Mouse (Mus musculus): ENCODE data around the gene Ppid.
A peak's percentile ranks its signal among the peaks of the same experiment; 100 is the strongest.
"Not testable (repeated sequence)": the region's sequence is repeated elsewhere in the genome, so short reads cannot be mapped to it uniquely, and the experiment has no call there.

Gene Ppid

GRCm38 (mm10) chr3:79573376-79573775 is 17.8 kb upstream of the Ppid start:
- DNase-seq, result not testable (repeated sequence)

- DNase-seq, result no peak
Measured at GRCm38 (mm10) chr3:79574336-79574735, 16.8 kb upstream of the Ppid start.

- DNase-seq, result peak; percentile 60 to 72
Measured at GRCm38 (mm10) chr3:79575576-79576467, 15.3 kb upstream of the Ppid start.

- DNase-seq, result no peak
Measured at GRCm38 (mm10) chr3:79576468-79576816, 14.7 kb upstream of the Ppid start.

- no peak for DNase-seq
Measured at GRCm38 (mm10) chr3:79576865-79577264, 14.3 kb upstream of the Ppid start.

- DNase-seq, result no peak
Measured at GRCm38 (mm10) chr3:79577606-79578005, 13.5 kb upstream of the Ppid start.

- DNase-seq, result no peak
Measured at GRCm38 (mm10) chr3:79578164-79578563, 13.0 kb upstream of the Ppid start.

- DNase-seq, result no peak
Measured at GRCm38 (mm10) chr3:79579891-79580575, 11.1 kb upstream of the Ppid start.

- peak; percentile 94 to 95 for DNase-seq
Measured at GRCm38 (mm10) chr3:79586804-79587203, 4.3 kb upstream of the Ppid start.

GRCm38 (mm10) chr3:79589671-79590070 is 1.5 kb upstream of the Ppid start:
- DNase-seq, result no peak

GRCm38 (mm10) chr3:79591793-79592471 is 790 bp downstream of the Ppid start:
- no peak for DNase-seq

- DNase-seq, result no peak
Measured at GRCm38 (mm10) chr3:79595468-79595867, 4.3 kb downstream of the Ppid start.

GRCm38 (mm10) chr3:79609886-79610285 is 18.7 kb downstream of the Ppid start:
- no peak for DNase-seq

- no peak for DNase-seq
Measured at GRCm38 (mm10) chr3:79627484-79628181, 36.5 kb downstream of the Ppid start.

- DNase-seq, result no peak
Measured at GRCm38 (mm10) chr3:79628182-79628560, 37.0 kb downstream of the Ppid start.

- DNase-seq, result peak; percentile 93 to 96
Measured at GRCm38 (mm10) chr3:79628561-79629415, 37.6 kb downstream of the Ppid start, which contains the start of gene 4930579G24Rik. Gene 4930579G24Rik (plus strand): TSS chr3:79629079.

GRCm38 (mm10) chr3:79629416-79629730 is 38.2 kb downstream of the Ppid start, which contains the start of gene Etfdh:
Gene Etfdh (minus strand): TSS chr3:79629500.
- peak; percentile 79 to 87 for DNase-seq

GRCm38 (mm10) chr3:79652129-79652528 is 61.0 kb downstream of the Ppid start:
- no peak for DNase-seq

All from kidney, postnatal 4 days (tissue).